Mouse (Mus musculus) liver, postnatal 0 days (tissue): Measurements from ENCODE around the gene Mydgf.

Experiments used
- CTCF ChIP-seq: sonication (generic); IDR thresholded peaks from 2 replicates; pipeline ENCODE4 v1.5.1; 2016; ENCODE audit warnings: antibody characterized with exemption, low read depth
- EP300 ChIP-seq: IDR thresholded peaks from 2 replicates; pipeline ENCODE4 v1.6.1; 2016; ENCODE audit warnings: antibody characterized with exemption, low read depth, mild to moderate bottlenecking

GRCm38 (mm10) chr17:56207963-56208530, 24.3 kb upstream of the Mydgf start:
- TF ChIP-seq CTCF (no peak), EP300 (no peak)
